Mouse (Mus musculus): ENCODE results near the gene Sdk2.

Sdk2 gene

GRCm38 (mm10) chr11:113742998-113743397 is 323.8 kb downstream of the Sdk2 start:
- DNase-seq (ENCODE audit: low spot score in 2 of 2) = no peak

GRCm38 (mm10) chr11:113740100-113740499 is 326.7 kb downstream of the Sdk2 start:
- DNase-seq (ENCODE audit: low spot score in 2 of 2) = no peak

- DNase-seq (ENCODE audit: low spot score in 2 of 2) = no peak
Measured at GRCm38 (mm10) chr11:113739213-113739612, 327.6 kb downstream of the Sdk2 start.

GRCm38 (mm10) chr11:113737912-113738311 is 328.9 kb downstream of the Sdk2 start:
- DNase-seq (ENCODE audit: low spot score in 2 of 2) = no peak

- no peak for DNase-seq (ENCODE audit: low spot score in 2 of 2)
Measured at GRCm38 (mm10) chr11:113737553-113737854, 329.3 kb downstream of the Sdk2 start.

- no peak for DNase-seq (ENCODE audit: low spot score in 2 of 2)
Measured at GRCm38 (mm10) chr11:113736848-113737552, 329.8 kb downstream of the Sdk2 start.

GRCm38 (mm10) chr11:113735151-113735550 is 331.7 kb downstream of the Sdk2 start:
- DNase-seq (ENCODE audit: low spot score in 2 of 2) = no peak

GRCm38 (mm10) chr11:113733631-113734364 is 333.0 kb downstream of the Sdk2 start:
- no peak for DNase-seq (ENCODE audit: low spot score in 2 of 2)

- DNase-seq (ENCODE audit: low spot score in 2 of 2) = no peak
Measured at GRCm38 (mm10) chr11:113731945-113732612, 334.8 kb downstream of the Sdk2 start.

- no peak for DNase-seq (ENCODE audit: low spot score in 2 of 2)
Measured at GRCm38 (mm10) chr11:113730879-113731278, 336.0 kb downstream of the Sdk2 start.

GRCm38 (mm10) chr11:113729917-113730316 is 336.9 kb downstream of the Sdk2 start:
- DNase-seq (ENCODE audit: low spot score in 2 of 2) = no peak

- DNase-seq (ENCODE audit: low spot score in 2 of 2) = no peak
Measured at GRCm38 (mm10) chr11:113729239-113729638, 337.6 kb downstream of the Sdk2 start.

- no peak for DNase-seq (ENCODE audit: low spot score in 2 of 2)
Measured at GRCm38 (mm10) chr11:113727992-113728391, 338.9 kb downstream of the Sdk2 start.

GRCm38 (mm10) chr11:113726994-113727888 is 339.6 kb downstream of the Sdk2 start:
- no peak for DNase-seq (ENCODE audit: low spot score in 2 of 2)

Data from heart, adult 9 months (tissue).